Mouse (Mus musculus) kidney, adult 11 months (tissue): ENCODE data around the gene Vkorc1l1.

ENCODE experiments used
- DNase-seq: peaks from one replicate; pipeline ENCODE4 v3.0.0; 2022

The Vkorc1l1 gene

GRCm38 (mm10) chr5:130003229-130003628, 61.5 kb downstream of the Vkorc1l1 start:
- DNase-seq, result no peak

GRCm38 (mm10) chr5:130007344-130007743, 65.6 kb downstream of the Vkorc1l1 start:
- no peak for DNase-seq

GRCm38 (mm10) chr5:130008034-130008590, 66.3 kb downstream of the Vkorc1l1 start:
- DNase-seq, result no peak

GRCm38 (mm10) chr5:130009784-130010183, 68.0 kb downstream of the Vkorc1l1 start:
- no peak for DNase-seq

GRCm38 (mm10) chr5:130010961-130011360, 69.2 kb downstream of the Vkorc1l1 start:
- DNase-seq, result no peak

GRCm38 (mm10) chr5:130015104-130015503, 73.3 kb downstream of the Vkorc1l1 start:
- DNase-seq, result no peak

GRCm38 (mm10) chr5:130019461-130019860, 77.7 kb downstream of the Vkorc1l1 start:
- DNase-seq, result no peak

GRCm38 (mm10) chr5:130021361-130021966, 79.7 kb downstream of the Vkorc1l1 start:
- DNase-seq, result peak; percentile 51

- peak; percentile 72 for DNase-seq
Observed at GRCm38 (mm10) chr5:130022366-130022765, 80.6 kb downstream of the Vkorc1l1 start.

- no peak for DNase-seq
Observed at GRCm38 (mm10) chr5:130023067-130023766, 81.4 kb downstream of the Vkorc1l1 start.

GRCm38 (mm10) chr5:130023767-130024539, 82.2 kb downstream of the Vkorc1l1 start:
- peak; percentile 96 for DNase-seq

GRCm38 (mm10) chr5:130027134-130027533, 85.4 kb downstream of the Vkorc1l1 start:
- DNase-seq, result peak; percentile 87

- no peak for DNase-seq
Observed at GRCm38 (mm10) chr5:130027696-130028095, 85.9 kb downstream of the Vkorc1l1 start.

GRCm38 (mm10) chr5:130029142-130029897, 87.5 kb downstream of the Vkorc1l1 start, which contains the start of the genes Asl and Crcp:
Asl (minus strand) TSS chr5:130029247.
Crcp (plus strand) TSS chr5:130029290.
- peak; percentile 80 for DNase-seq

GRCm38 (mm10) chr5:130031410-130032390, 89.9 kb downstream of the Vkorc1l1 start:
- DNase-seq, result no peak

- DNase-seq, result no peak
Observed at GRCm38 (mm10) chr5:130033869-130034268, 92.1 kb downstream of the Vkorc1l1 start.
